Mouse (Mus musculus) cortical plate, adult 2 months (tissue): ENCODE results near the gene Homer3.

ENCODE experiments used
- CTCF ChIP-seq: fragments of 200-500 bp; IDR thresholded peaks from 2 replicates; pipeline ENCODE4 v1.5.1; 2011; ENCODE audit warnings: mild to moderate bottlenecking, control low read depth, low read length; ENCODE audit not compliant: insufficient read depth; ENCODE audit errors: extremely low read depth
- POLR2A ChIP-seq: fragments of 200-500 bp; IDR thresholded peaks from 2 replicates; pipeline ENCODE4 v1.6.1; 2011; ENCODE audit warnings: mild to moderate bottlenecking, low read length, control low read depth; ENCODE audit not compliant: insufficient read depth; ENCODE audit errors: extremely low read depth

- TF ChIP-seq CTCF = no peak
- TF ChIP-seq POLR2A = no peak
Observed at GRCm38 (mm10) chr8:70247841-70248240, 34.8 kb upstream of the Homer3 start.
